Mouse (Mus musculus): ENCODE results near the gene Serpina3j. TPM values are rescaled to one million over a fixed set of nuclear protein-coding genes. Genes with fewer than 3 reads are reported as not detected.

The Serpina3j gene
- polyA plus RNA-seq (2015; fragmentation: Nextera tagmentation; extraction: Ambion mirVana) = not detected in 2 replicates

GRCm38 (mm10) chr12:104314253-104314652 lies at the start of gene Serpina3j:
Gene Serpina3j (plus strand): TSS chr12:104314553.
- H3K9me3 ChIP-seq (replicated peaks) = no peaks in the 10 kb centered on the region
- H3K4me2 ChIP-seq = no peak within 1 kb of the TSS
- H3K4me1 ChIP-seq (replicated peaks) = no peaks in the 10 kb centered on the region
- no peak within 1 kb of the TSS for H3K27ac ChIP-seq (replicated peaks)
- no peaks in the 10 kb centered on the region for H3K27me3 ChIP-seq
- no peak within 1 kb of the TSS for H3K9ac ChIP-seq
- WGBS (ENCODE audit: insufficient replicate concordance) = 38% methylated on average over 1 of the region's 1 CpGs
- H3K4me3 ChIP-seq (replicated peaks) = no peak within 1 kb of the TSS
- H3K36me3 ChIP-seq (replicated peaks) = no peaks in the 10 kb centered on the region
- ATAC-seq (ENCODE audit: insufficient read depth) = no peak

GRCm38 (mm10) chr12:104266374-104266773 lies 48.0 kb upstream of the Serpina3j start:
- ATAC-seq (ENCODE audit: insufficient read depth) = no peak
- H3K9me3 ChIP-seq (replicated peaks) = no peaks in the 10 kb centered on the region
- H3K27me3 ChIP-seq = no peaks in the 10 kb centered on the region
- H3K27ac ChIP-seq (replicated peaks) = no peak overlapping the region
- no peaks in the 10 kb centered on the region for H3K36me3 ChIP-seq (replicated peaks)
- H3K4me3 ChIP-seq (replicated peaks) = no peak overlapping the region
- no peaks in the 10 kb centered on the region for H3K4me1 ChIP-seq (replicated peaks)
- H3K9ac ChIP-seq = no peak overlapping the region
- WGBS (ENCODE audit: insufficient replicate concordance) = 39% methylated on average over 3 of the region's 3 CpGs
- no peak overlapping the region for H3K4me2 ChIP-seq

- 72% methylated on average over 18 of the region's 18 CpGs for WGBS (ENCODE audit: insufficient replicate concordance)
- Histone ChIP-seq H3K4me2 (no peak overlapping the region), H3K9me3 (replicated peaks) (no peaks in the 10 kb centered on the region), H3K4me1 (replicated peaks) (no peaks in the 10 kb centered on the region), H3K27me3 (no peaks in the 10 kb centered on the region), H3K36me3 (replicated peaks) (no peaks in the 10 kb centered on the region), H3K27ac (replicated peaks) (no peak overlapping the region), H3K4me3 (replicated peaks) (no peak overlapping the region), H3K9ac (no peak overlapping the region)
- no peak for ATAC-seq (ENCODE audit: insufficient read depth)
Measured at GRCm38 (mm10) chr12:104278216-104279055, 35.9 kb upstream of the Serpina3j start.

- Histone ChIP-seq H3K36me3 (replicated peaks) (no peaks in the 10 kb centered on the region), H3K27ac (replicated peaks) (no peak overlapping the region), H3K4me2 (no peak overlapping the region), H3K9ac (no peak overlapping the region), H3K9me3 (replicated peaks) (no peaks in the 10 kb centered on the region), H3K4me1 (replicated peaks) (no peaks in the 10 kb centered on the region), H3K4me3 (replicated peaks) (no peak overlapping the region), H3K27me3 (no peaks in the 10 kb centered on the region)
- 29% methylated on average over 3 of the region's 3 CpGs for WGBS (ENCODE audit: insufficient replicate concordance)
- no peak for ATAC-seq (ENCODE audit: insufficient read depth)
Measured at GRCm38 (mm10) chr12:104279056-104279435, 35.3 kb upstream of the Serpina3j start.

GRCm38 (mm10) chr12:104283380-104283779 lies 31.0 kb upstream of the Serpina3j start:
- Histone ChIP-seq H3K9ac (no peak overlapping the region), H3K4me1 (replicated peaks) (no peaks in the 10 kb centered on the region), H3K9me3 (replicated peaks) (no peaks in the 10 kb centered on the region), H3K36me3 (replicated peaks) (no peaks in the 10 kb centered on the region), H3K4me2 (no peak overlapping the region), H3K27ac (replicated peaks) (no peak overlapping the region), H3K27me3 (no peaks in the 10 kb centered on the region), H3K4me3 (replicated peaks) (no peak overlapping the region)
- WGBS (ENCODE audit: insufficient replicate concordance) = 77% methylated on average over 11 of the region's 11 CpGs
- ATAC-seq (ENCODE audit: insufficient read depth) = no peak

- no peak overlapping the region for H3K4me3 ChIP-seq (replicated peaks)
- H3K27ac ChIP-seq (replicated peaks) = no peak overlapping the region
- no peaks in the 10 kb centered on the region for H3K27me3 ChIP-seq
- H3K9ac ChIP-seq = no peak overlapping the region
- no peaks in the 10 kb centered on the region for H3K36me3 ChIP-seq (replicated peaks)
- no peak overlapping the region for H3K4me2 ChIP-seq
- no peak for ATAC-seq (ENCODE audit: insufficient read depth)
- H3K4me1 ChIP-seq (replicated peaks) = no peaks in the 10 kb centered on the region
- no peaks in the 10 kb centered on the region for H3K9me3 ChIP-seq (replicated peaks)
Measured at GRCm38 (mm10) chr12:104288336-104288735, 26.0 kb upstream of the Serpina3j start.

GRCm38 (mm10) chr12:104289872-104290271 lies 24.5 kb upstream of the Serpina3j start:
- ATAC-seq (ENCODE audit: insufficient read depth) = no peak
- H3K27me3 ChIP-seq = no peaks in the 10 kb centered on the region
- no peak overlapping the region for H3K9ac ChIP-seq
- no peak overlapping the region for H3K4me2 ChIP-seq
- H3K36me3 ChIP-seq (replicated peaks) = no peaks in the 10 kb centered on the region
- H3K4me3 ChIP-seq (replicated peaks) = no peak overlapping the region
- WGBS (ENCODE audit: insufficient replicate concordance) = 29% methylated on average over 4 of the region's 4 CpGs
- no peak overlapping the region for H3K27ac ChIP-seq (replicated peaks)
- no peaks in the 10 kb centered on the region for H3K9me3 ChIP-seq (replicated peaks)
- no peaks in the 10 kb centered on the region for H3K4me1 ChIP-seq (replicated peaks)

- Histone ChIP-seq H3K9ac (no peak overlapping the region), H3K27me3 (no peaks in the 10 kb centered on the region), H3K27ac (replicated peaks) (no peak overlapping the region), H3K4me2 (no peak overlapping the region), H3K36me3 (replicated peaks) (no peaks in the 10 kb centered on the region), H3K4me3 (replicated peaks) (no peak overlapping the region), H3K9me3 (replicated peaks) (no peaks in the 10 kb centered on the region), H3K4me1 (replicated peaks) (no peaks in the 10 kb centered on the region)
- no peak for ATAC-seq (ENCODE audit: insufficient read depth)
- WGBS (ENCODE audit: insufficient replicate concordance) = 65% methylated on average over 2 of the region's 2 CpGs
Measured at GRCm38 (mm10) chr12:104293963-104294362, 20.4 kb upstream of the Serpina3j start.

GRCm38 (mm10) chr12:104298049-104298448 lies 16.3 kb upstream of the Serpina3j start:
- H3K4me2 ChIP-seq = no peak overlapping the region
- no peaks in the 10 kb centered on the region for H3K4me1 ChIP-seq (replicated peaks)
- no peak overlapping the region for H3K4me3 ChIP-seq (replicated peaks)
- H3K36me3 ChIP-seq (replicated peaks) = no peaks in the 10 kb centered on the region
- H3K27me3 ChIP-seq = no peaks in the 10 kb centered on the region
- ATAC-seq (ENCODE audit: insufficient read depth) = no peak
- H3K9me3 ChIP-seq (replicated peaks) = no peaks in the 10 kb centered on the region
- no peak overlapping the region for H3K9ac ChIP-seq
- WGBS (ENCODE audit: insufficient replicate concordance) = 54% methylated on average over 2 of the region's 2 CpGs
- no peak overlapping the region for H3K27ac ChIP-seq (replicated peaks)

GRCm38 (mm10) chr12:104305991-104306390 lies 8.4 kb upstream of the Serpina3j start:
- Histone ChIP-seq H3K9ac (no peak overlapping the region), H3K4me3 (replicated peaks) (no peak overlapping the region), H3K9me3 (replicated peaks) (no peaks in the 10 kb centered on the region), H3K4me2 (no peak overlapping the region), H3K27me3 (no peaks in the 10 kb centered on the region), H3K27ac (replicated peaks) (no peak overlapping the region), H3K4me1 (replicated peaks) (no peaks in the 10 kb centered on the region), H3K36me3 (replicated peaks) (no peaks in the 10 kb centered on the region)
- 60% methylated on average over 4 of the region's 4 CpGs for WGBS (ENCODE audit: insufficient replicate concordance)
- no peak for ATAC-seq (ENCODE audit: insufficient read depth)

- 39% methylated on average over 1 of the region's 1 CpGs for WGBS (ENCODE audit: insufficient replicate concordance)
- Histone ChIP-seq H3K9me3 (replicated peaks) (no peaks in the 10 kb centered on the region), H3K27me3 (no peaks in the 10 kb centered on the region), H3K27ac (replicated peaks) (no peak overlapping the region), H3K36me3 (replicated peaks) (no peaks in the 10 kb centered on the region), H3K4me3 (replicated peaks) (no peak overlapping the region), H3K4me2 (no peak overlapping the region), H3K4me1 (replicated peaks) (no peaks in the 10 kb centered on the region), H3K9ac (no peak overlapping the region)
- ATAC-seq (ENCODE audit: insufficient read depth) = no peak
Measured at GRCm38 (mm10) chr12:104322454-104322853, 8.1 kb downstream of the Serpina3j start.

GRCm38 (mm10) chr12:104331701-104332100 lies 17.3 kb downstream of the Serpina3j start:
- Histone ChIP-seq H3K9me3 (replicated peaks) (no peaks in the 10 kb centered on the region), H3K4me2 (no peak overlapping the region), H3K4me3 (replicated peaks) (no peak overlapping the region), H3K36me3 (replicated peaks) (no peaks in the 10 kb centered on the region), H3K27me3 (no peaks in the 10 kb centered on the region), H3K9ac (no peak overlapping the region), H3K27ac (replicated peaks) (no peak overlapping the region), H3K4me1 (replicated peaks) (no peaks in the 10 kb centered on the region)
- no peak for ATAC-seq (ENCODE audit: insufficient read depth)
- WGBS (ENCODE audit: insufficient replicate concordance) = 48% methylated on average over 1 of the region's 1 CpGs

Data from liver, embryonic 15.5 days (tissue).